Mouse (Mus musculus): ENCODE data around the gene Acvr1b. TPM values are rescaled to one million over a fixed set of nuclear protein-coding genes. Genes with fewer than 3 reads are reported as not detected.

Gene Acvr1b
- polyA plus RNA-seq, 1 experiment from 2014 or later = 18.8 TPM

DNA sequence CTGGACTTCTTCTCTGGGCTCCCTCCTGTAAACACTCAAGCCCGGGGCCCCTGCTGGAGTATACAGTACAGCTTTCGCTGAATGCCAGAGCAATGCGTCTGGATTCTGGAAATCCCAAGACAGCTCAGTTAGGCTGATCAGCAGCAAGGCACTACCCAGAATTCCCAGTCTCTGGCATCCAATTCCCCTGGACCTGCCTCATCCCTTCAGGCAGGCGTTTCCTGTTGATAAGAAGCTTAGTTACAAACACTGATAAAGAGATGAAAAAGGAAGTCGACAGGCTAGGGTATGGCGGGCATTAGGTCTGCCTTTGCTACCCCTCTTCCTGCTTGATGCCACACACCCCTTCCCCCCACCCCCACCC, 26.0 kb upstream of the Acvr1b start:
- no peak overlapping the region for H3K4me2 ChIP-seq
- H3K9ac ChIP-seq = no peak overlapping the region
- H3K36me3 ChIP-seq = no peaks in the 10 kb centered on the region
- peaks cover 32% of the 10 kb centered on the region for H3K4me1 ChIP-seq (replicated peaks)
- ATAC-seq (ENCODE audit: low read depth) = no peak
- whole genome bisulfite sequencing = 70% methylated on average over 6 of the region's 6 CpGs
- no peak overlapping the region for H3K4me3 ChIP-seq
- no peak overlapping the region for H3K27ac ChIP-seq (replicated peaks)
- no peaks in the 10 kb centered on the region; the same call in 1 of the 2 replicates for H3K27me3 ChIP-seq
- no peaks in the 10 kb centered on the region for H3K9me3 ChIP-seq

DNA sequence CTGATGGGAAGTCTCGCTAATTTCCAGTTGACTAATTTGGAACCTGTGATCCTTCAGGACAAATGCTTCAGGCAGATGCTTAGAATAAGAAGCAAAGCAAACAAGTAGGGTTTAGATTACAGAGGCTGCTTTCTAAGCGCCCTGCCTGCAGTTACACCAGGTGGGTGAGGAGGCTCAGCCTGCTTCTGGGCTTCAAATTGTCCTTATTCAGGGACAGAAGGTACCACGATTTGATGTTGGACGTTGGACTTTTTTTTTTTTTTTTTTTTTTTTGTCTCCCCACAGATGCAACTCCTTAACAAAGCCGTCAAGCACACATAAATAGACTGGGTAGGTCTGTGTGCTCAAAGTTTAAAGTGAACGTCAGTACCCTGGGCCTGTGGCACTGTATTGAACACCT, 25.3 kb upstream of the Acvr1b start:
- Histone ChIP-seq H3K4me2 (no peak overlapping the region), H3K27me3 (no peaks in the 10 kb centered on the region; the same call in 1 of the 2 replicates), H3K9ac (no peak overlapping the region), H3K4me3 (no peak overlapping the region), H3K9me3 (no peaks in the 10 kb centered on the region), H3K4me1 (replicated peaks) (peaks cover 25% of the 10 kb centered on the region), H3K27ac (replicated peaks) (no peak overlapping the region), H3K36me3 (no peaks in the 10 kb centered on the region)
- WGBS = 82% methylated on average over 6 of the region's 6 CpGs
- no peak for ATAC-seq (ENCODE audit: low read depth)

DNA sequence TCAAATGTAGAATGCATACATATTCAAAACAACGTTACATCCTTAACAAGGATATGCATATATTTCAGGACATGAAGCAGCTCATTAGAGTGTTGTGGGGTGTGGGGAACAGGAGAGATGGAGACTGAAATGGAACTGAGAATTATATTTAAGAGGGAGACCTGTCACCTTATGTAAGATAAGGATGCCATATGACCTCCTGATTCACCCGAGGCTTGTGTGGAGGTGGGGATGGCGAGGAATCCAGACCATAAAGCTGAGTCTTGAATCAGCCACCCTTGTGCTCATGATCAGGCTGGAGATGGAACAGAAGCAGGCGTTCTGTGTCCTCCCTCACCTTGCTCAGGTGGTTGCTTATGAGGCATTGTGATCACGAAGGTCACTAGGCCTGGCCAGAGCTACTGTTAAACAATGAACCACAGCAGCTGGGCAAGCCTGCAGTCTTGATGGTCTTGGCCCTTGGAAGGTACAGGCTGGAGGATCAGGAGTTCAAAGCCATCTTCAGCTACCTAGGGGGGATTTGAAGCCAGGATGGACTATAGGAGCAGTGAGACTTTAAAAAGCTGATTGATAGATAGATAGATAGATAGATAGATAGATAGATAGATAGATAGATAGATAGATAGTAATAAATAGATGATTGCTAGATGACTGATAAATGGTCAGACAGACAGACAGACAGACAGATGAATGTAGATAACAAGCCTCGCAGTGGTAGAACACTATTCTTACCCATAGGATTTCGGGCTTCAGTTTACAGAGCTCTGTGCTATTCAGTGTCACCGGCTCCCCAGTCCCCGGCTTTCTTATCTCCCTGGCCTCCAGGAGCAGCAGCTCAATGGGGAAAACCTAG, 22.2 kb upstream of the Acvr1b start:
- WGBS = 80% methylated on average over 9 of the region's 9 CpGs
- Histone ChIP-seq H3K9ac (no peak overlapping the region), H3K4me2 (no peak overlapping the region), H3K9me3 (peaks cover 5% of the 10 kb centered on the region; the same call in 1 of the 2 replicates), H3K27ac (replicated peaks) (no peak overlapping the region), H3K4me3 (no peak overlapping the region), H3K27me3 (no peaks in the 10 kb centered on the region; the same call in 1 of the 2 replicates), H3K4me1 (replicated peaks) (0 out of 2 replicates have a peak, but pooled peaks cover 5% of the 10 kb centered on the region), H3K36me3 (no peaks in the 10 kb centered on the region)
- no peak for ATAC-seq (ENCODE audit: low read depth)

DNA sequence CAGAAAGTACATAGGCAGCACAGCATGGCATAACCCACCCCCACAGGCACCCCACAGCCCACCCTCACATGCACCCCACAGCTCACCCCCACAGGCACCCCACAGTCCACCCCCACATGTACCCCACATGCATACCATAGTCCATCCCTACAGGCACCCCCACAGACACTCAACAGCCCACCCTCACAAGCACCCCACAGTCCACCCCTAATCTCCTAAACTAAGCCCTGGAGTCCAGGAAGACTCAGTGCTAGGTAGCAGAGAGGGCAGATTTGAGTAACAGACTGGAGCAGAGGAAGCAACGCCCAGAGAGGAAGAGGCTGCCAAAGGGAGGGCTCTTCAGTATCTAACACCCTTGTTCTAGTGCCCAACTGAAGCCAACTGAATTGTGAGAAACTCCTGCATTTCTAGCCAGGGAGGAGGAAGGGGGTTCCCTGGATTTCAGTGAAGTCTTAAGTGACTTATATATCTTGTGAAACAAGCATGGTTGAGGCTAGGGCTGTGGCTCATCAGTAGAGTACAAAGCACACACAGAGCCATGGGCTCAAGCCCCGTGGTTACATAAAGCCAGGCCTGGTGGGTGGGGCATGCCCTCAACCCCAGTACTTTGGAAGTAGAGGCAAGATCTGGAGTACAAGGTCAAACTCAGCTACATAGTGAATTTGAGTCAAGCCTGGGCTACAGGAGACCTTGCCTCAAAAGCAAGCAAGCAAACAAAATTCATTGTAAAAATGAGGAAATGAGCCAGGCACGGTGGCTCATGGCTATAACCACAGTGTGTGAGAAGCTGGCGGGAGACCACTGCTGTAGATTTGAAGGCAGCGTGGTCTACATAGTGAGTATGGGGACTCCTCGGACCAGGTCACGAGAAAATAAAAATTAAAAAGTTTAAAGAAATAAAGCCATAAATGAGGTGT, 18.9 kb upstream of the Acvr1b start:
- Histone ChIP-seq H3K4me3 (no peak overlapping the region), H3K27me3 (no peaks in the 10 kb centered on the region), H3K4me2 (no peak overlapping the region), H3K9ac (no peak overlapping the region), H3K27ac (replicated peaks) (no peak overlapping the region), H3K4me1 (replicated peaks) (peaks cover 4% of the 10 kb centered on the region; the same call in 1 of the 2 replicates), H3K36me3 (no peaks in the 10 kb centered on the region), H3K9me3 (peaks cover 11% of the 10 kb centered on the region; the same call in 1 of the 2 replicates)
- 85% methylated on average over 7 of the region's 7 CpGs for WGBS
- no peak for ATAC-seq (ENCODE audit: low read depth)

DNA sequence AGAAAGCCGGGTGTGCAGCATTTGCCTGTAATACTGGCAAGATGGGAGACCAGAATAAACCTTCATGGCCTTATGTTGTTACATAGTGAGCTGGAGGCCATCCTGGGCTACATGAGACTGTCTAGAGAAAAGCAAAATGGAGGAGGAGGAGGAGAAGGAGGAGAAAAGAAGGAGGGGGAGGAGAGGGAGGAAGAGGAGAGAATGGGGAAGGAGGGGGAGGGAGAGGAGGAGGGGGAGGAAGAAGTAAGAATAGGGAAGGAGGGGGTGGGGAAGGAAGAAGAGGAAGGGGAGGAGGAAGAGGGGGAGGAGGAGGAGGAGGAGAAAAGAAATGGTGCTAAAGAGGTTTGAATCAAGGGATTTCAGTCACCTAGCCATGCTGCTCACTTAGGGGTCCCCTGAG, 13.7 kb upstream of the Acvr1b start:
- Histone ChIP-seq H3K36me3 (no peaks in the 10 kb centered on the region), H3K9ac (no peak overlapping the region), H3K27ac (replicated peaks) (peak overlapping the region; percentile 42), H3K4me3 (no peak overlapping the region), H3K27me3 (no peaks in the 10 kb centered on the region), H3K4me2 (peak overlapping the region; percentile 27; the same call in 1 of the 2 replicates), H3K9me3 (peaks cover 11% of the 10 kb centered on the region; the same call in 1 of the 2 replicates), H3K4me1 (replicated peaks) (peaks cover 49% of the 10 kb centered on the region)
- no peak; the same call in 1 of the 2 replicates for ATAC-seq (ENCODE audit: low read depth)
- WGBS = 19% methylated on average over 1 of the region's 1 CpGs

DNA sequence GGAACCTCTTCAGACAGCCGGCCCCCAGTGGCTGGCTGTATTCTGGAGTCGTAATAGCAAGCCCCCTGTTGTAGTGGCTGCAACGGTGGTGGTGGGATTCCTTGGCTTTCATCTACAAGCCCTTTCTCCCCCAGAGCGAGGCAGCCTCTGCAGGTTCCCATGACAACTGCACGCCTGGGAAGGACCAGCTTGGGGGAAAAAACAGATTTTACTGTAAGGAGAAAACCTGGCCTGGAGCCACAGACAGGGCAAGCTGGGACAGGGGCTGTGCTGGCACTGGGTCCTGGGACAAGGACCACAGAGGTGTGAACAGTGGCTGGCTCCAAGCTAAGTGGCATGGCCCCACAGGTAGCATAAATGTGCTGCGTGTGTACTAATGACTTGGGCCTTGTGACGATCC, 13.3 kb upstream of the Acvr1b start:
- H3K27ac ChIP-seq (replicated peaks) = peak overlapping the region; percentile 42
- 7% methylated on average over 7 of the region's 7 CpGs for WGBS
- H3K4me3 ChIP-seq = no peak overlapping the region
- H3K9me3 ChIP-seq = peaks cover 11% of the 10 kb centered on the region; the same call in 1 of the 2 replicates
- no peak overlapping the region for H3K9ac ChIP-seq
- H3K4me2 ChIP-seq = peak overlapping the region; percentile 27
- no peaks in the 10 kb centered on the region for H3K27me3 ChIP-seq
- peak; percentile 73; the same call in 1 of the 2 replicates for ATAC-seq (ENCODE audit: low read depth)
- H3K36me3 ChIP-seq = no peaks in the 10 kb centered on the region
- H3K4me1 ChIP-seq (replicated peaks) = peaks cover 49% of the 10 kb centered on the region

DNA sequence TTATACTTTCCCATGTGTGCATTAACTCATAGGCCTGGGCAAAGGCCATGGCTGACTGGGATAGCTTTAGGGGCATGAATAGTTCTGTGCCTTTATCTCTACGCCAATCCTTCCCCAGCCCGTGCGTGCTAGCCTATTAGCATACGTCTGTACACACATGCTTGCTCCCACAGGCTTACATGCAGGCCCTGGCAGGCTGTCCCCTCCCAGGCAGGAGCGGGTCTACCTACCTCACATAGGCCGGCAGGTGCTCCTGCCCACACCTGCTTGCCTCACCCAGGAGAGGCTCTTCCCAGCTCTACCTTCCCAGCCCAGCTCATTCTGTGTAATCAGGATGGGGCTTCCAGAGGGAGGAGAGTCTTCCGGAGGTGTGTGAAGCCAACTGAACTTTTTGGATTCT, 12.3 kb upstream of the Acvr1b start:
- 70% methylated on average over 7 of the region's 7 CpGs for WGBS
- Histone ChIP-seq H3K27ac (replicated peaks) (no peak overlapping the region), H3K4me3 (no peak overlapping the region), H3K9ac (no peak overlapping the region), H3K27me3 (no peaks in the 10 kb centered on the region), H3K9me3 (peaks cover 6% of the 10 kb centered on the region; the same call in 1 of the 2 replicates), H3K36me3 (no peaks in the 10 kb centered on the region), H3K4me1 (replicated peaks) (peaks cover 56% of the 10 kb centered on the region), H3K4me2 (no peak overlapping the region)
- no peak for ATAC-seq (ENCODE audit: low read depth)

DNA sequence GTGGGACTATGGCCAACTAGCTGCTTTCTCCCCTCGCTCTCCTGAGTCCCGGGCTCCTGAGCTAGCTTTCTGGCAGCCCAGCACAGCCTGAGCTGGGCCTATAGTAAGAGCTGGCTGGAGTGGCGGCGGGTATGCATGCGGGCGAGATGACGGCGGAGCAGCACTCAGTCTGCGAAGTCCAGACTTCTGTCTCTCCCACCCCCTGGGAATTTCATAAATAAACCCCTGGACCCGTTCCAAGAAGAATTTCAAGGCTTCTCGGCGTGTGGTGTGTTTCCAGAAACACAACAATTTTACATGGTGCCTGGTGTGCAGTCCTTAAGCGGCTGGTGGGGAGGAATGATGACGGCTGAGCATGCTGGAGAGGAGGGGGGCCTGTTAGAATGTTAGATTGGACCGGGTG, 10.8 kb upstream of the Acvr1b start:
- H3K4me1 ChIP-seq (replicated peaks) = peaks cover 56% of the 10 kb centered on the region
- H3K9ac ChIP-seq = no peak overlapping the region
- no peak overlapping the region for H3K4me3 ChIP-seq
- H3K27me3 ChIP-seq = no peaks in the 10 kb centered on the region
- no peaks in the 10 kb centered on the region for H3K9me3 ChIP-seq
- no peaks in the 10 kb centered on the region for H3K36me3 ChIP-seq
- 14% methylated on average over 15 of the region's 15 CpGs for WGBS
- H3K4me2 ChIP-seq = peak overlapping the region; percentile 18
- H3K27ac ChIP-seq (replicated peaks) = peak overlapping the region; percentile 46
- peak; percentile 62; the same call in 1 of the 2 replicates for ATAC-seq (ENCODE audit: low read depth)

DNA sequence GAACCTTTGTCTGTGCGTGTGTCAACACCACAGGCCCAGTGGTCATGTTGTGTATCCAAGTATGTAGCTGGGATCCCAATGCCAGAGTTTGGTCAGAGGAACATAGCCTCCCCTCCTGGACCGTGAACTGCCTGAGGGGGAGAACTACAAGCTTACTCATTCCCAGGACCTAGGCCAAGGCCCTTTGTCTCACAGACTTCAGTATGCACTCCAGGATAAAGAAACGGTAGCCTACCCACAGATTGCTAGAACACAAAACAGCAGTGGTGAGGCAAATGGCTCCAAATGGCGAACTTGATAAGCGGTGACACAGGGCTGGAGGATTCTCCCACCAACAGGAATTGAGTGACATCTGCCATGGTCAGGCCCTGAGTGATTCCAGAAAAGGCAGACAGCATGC, 10.0 kb upstream of the Acvr1b start:
- Histone ChIP-seq H3K9ac (0 out of 2 replicates have a peak overlapping the region, but pooled peaks have one; percentile 3), H3K4me1 (replicated peaks) (peaks cover 56% of the 10 kb centered on the region), H3K9me3 (no peaks in the 10 kb centered on the region), H3K4me2 (no peak overlapping the region), H3K27me3 (no peaks in the 10 kb centered on the region), H3K4me3 (no peak overlapping the region), H3K36me3 (no peaks in the 10 kb centered on the region), H3K27ac (replicated peaks) (0 out of 2 replicates have a peak overlapping the region, but pooled peaks have one; percentile 46)
- 48% methylated on average over 5 of the region's 5 CpGs for WGBS
- ATAC-seq (ENCODE audit: low read depth) = no peak

DNA sequence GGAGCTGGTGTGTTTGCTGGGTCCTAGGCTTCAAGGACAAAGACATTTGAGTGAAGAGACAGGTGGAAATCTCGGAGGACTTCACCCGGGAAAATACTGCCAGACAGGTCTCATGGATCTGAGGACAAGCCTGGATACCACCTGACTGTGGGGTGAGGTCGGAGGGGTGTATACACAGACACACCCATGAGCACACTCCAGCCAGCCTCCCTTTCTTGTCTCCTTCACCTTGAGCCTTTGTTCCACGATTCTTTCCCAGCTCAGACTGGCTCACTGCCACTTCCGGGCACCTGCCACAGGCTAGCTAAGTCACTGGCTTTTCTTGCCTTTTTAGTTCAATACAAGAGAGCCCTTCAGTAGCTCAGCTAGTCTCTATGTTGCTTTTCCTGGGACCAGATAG, 9.6 kb upstream of the Acvr1b start:
- no peak overlapping the region for H3K9ac ChIP-seq
- H3K4me1 ChIP-seq (replicated peaks) = peaks cover 56% of the 10 kb centered on the region
- ATAC-seq (ENCODE audit: low read depth) = no peak
- H3K9me3 ChIP-seq = no peaks in the 10 kb centered on the region
- no peak overlapping the region for H3K4me3 ChIP-seq
- H3K36me3 ChIP-seq = no peaks in the 10 kb centered on the region
- no peak overlapping the region for H3K27ac ChIP-seq (replicated peaks)
- H3K27me3 ChIP-seq = no peaks in the 10 kb centered on the region
- H3K4me2 ChIP-seq = no peak overlapping the region
- 66% methylated on average over 5 of the region's 5 CpGs for WGBS

DNA sequence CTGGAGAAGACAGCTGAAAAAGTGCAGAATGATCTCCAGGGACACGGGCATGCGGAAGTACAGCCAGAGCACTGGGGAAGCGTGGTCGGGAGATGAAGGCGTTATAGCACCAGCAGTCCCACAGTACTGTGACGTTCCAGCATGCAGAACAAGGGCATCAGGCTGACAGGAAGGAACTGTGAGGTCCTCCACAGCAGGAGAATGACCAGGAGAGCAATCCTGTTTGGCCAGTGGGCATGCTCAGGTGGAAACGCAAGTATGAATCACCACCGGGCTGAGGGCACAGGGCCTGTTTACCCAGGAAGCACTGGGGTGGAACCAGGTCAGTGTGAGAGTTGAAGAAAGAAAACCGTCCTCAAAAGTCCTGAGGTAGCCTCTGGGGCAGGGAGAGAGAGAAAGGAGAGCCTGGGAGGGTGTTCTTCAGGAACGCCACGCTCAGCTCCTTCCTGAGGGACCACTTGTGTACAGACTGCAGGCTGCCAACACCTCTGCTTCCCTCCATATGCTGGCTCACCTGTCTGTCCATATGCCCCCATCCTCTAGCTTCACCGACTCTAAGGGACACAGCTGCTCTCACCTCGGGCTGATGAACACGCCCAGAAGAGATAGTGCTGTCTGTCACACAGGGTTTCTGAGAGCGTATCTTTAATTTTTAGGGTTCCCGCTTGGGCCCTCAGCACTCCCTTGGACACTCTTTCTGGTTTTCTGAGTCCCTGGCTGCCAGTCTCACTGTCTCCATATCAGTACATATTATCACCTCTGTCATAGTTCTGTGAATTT, 8.0 kb upstream of the Acvr1b start:
- no peak for ATAC-seq (ENCODE audit: low read depth)
- Histone ChIP-seq H3K27ac (replicated peaks) (no peak overlapping the region), H3K4me1 (replicated peaks) (peaks cover 43% of the 10 kb centered on the region), H3K9ac (no peak overlapping the region), H3K4me3 (no peak overlapping the region), H3K36me3 (no peaks in the 10 kb centered on the region), H3K9me3 (no peaks in the 10 kb centered on the region), H3K4me2 (no peak overlapping the region), H3K27me3 (no peaks in the 10 kb centered on the region)
- 67% methylated on average over 16 of the region's 16 CpGs for WGBS

Data from neural tube, embryonic 13.5 days (tissue).